Mouse (Mus musculus) heart, embryonic 11.5 days (tissue): ENCODE data around the gene Map2k4. TPM values are rescaled to one million over a fixed set of nuclear protein-coding genes. Genes with fewer than 3 reads are reported as not detected.

Experiments
- microRNA counts: library from miRNA; unstranded; fragments of <30 nt; microRNA quantifications from one replicate; lab custom pipeline; 2015
- microRNA-seq: library from miRNA; unstranded; fragments of <30 nt; microRNA quantifications from one replicate; pipeline ENCODE4, GENCODE M21; 2016; ENCODE audit warnings: borderline number of aligned reads
- polyA plus RNA-seq: library from polyadenylated mRNA; unstranded; fragments of >200 nt; fragmentation: Nextera tagmentation; extraction: Ambion mirVana; gene quantifications from 2 replicates; pipeline ENCODE4 v1.2.1, GENCODE M21; 2014

The Map2k4 gene
- polyA plus RNA-seq, 1 experiment from 2014 or later = 80.0 TPM

MicroRNAs within 50 kb of the gene (microRNA counts, 519-probe panel; counts per million panel counts)
- microRNA mmu-miR-744 (lab: Ali Mortazavi, UCI) = 32.2 counts per million

Small RNA genes lying within 50 kb of the gene (microRNA-seq; reads per million reads assigned to microRNA genes)
- gene Mir744 = 10,559 reads per million, percentile 97 among the genes with 10 or more reads in this experiment

Other genes with a start within 250 kb of the Map2k4 start
- gene Zkscan6, start 18.9 kb upstream of the Map2k4 start, polyA plus RNA-seq = 9.0 and 10.1 TPM in 2 replicates